8 mouse cellular contexts compared by ENCODE assay signal in genomic region chr15:79271124-79271746, GRCm38 (mm10). TPM values are rescaled to one million over a fixed set of nuclear protein-coding genes. Genes with fewer than 3 reads are reported as not detected.
A peak's percentile ranks its signal among the peaks of the same experiment; 100 is the strongest.
DNase-seq lines count a peak whose midpoint lies in the region; ATAC-seq and TF ChIP-seq lines count a peak whose summit lies in the region.

No protein-coding gene starts in this region.

- no peak for DNase-seq in kidney, adult 8-10 months
- peak; percentile 74 for DNase-seq in ES-CJ7 (ENCODE audit: low read depth, low spot score)
- DNase-seq in heart, postnatal 14 days = peak; percentile 55 to 71
- DNase-seq in liver, embryonic 13.5 days = peak; percentile 35
- DNase-seq in naive thymus-derived CD4-positive, alpha-beta T cell, adult 2 months (ENCODE audit: low read depth) = peak; percentile 86
- peak; percentile 90 for DNase-seq in thymus, postnatal 4 days

- no peak; the same call in 1 of the 2 replicates for ATAC-seq in kidney, embryonic 15.5 days (replicated peaks; ENCODE audit: low FRiP score)
- 0 out of 2 replicates have a peak, but pooled peaks have one; percentile 12 for ATAC-seq in liver, embryonic 13.5 days (ENCODE audit: low read depth)

- peaks cover 30% of the 10 kb centered on the region for H3K27me3 ChIP-seq in kidney, embryonic 15.5 days
- peaks cover 36% of the 10 kb centered on the region; the same call in 1 of the 2 replicates for H3K27me3 ChIP-seq in liver, embryonic 13.5 days

- peak; percentile 69 for TF ChIP-seq CTCF in cortical plate, adult 2 months (IDR thresholded peaks at IDR 0.05; ENCODE audit: extremely low read depth, insufficient read depth, low read length)

- H3K36me3 ChIP-seq in kidney, embryonic 15.5 days = no peaks in the 10 kb centered on the region
- H3K36me3 ChIP-seq in liver, embryonic 13.5 days = no peaks in the 10 kb centered on the region

- intact Hi-C loops in heart, postnatal 14 days (cut with DNase I) = loop anchor here (2.0 kb wide), 1 partner anchor 24 kb away; no protein-coding TSS in a partner anchor

- peaks cover 14% of the 10 kb centered on the region for H3K4me1 ChIP-seq in kidney, embryonic 15.5 days
- no peaks in the 10 kb centered on the region for H3K4me1 ChIP-seq in cortical plate, adult 2 months (ENCODE audit: control insufficient read depth, insufficient read depth, low read length)
- peaks cover 14% of the 10 kb centered on the region for H3K4me1 ChIP-seq in liver, embryonic 13.5 days (replicated peaks)

- WGBS in kidney, embryonic 15.5 days = 13% methylated on average over 17 of the region's 17 CpGs
- 13% methylated on average over 17 of the region's 17 CpGs for WGBS in liver, embryonic 13.5 days (ENCODE audit: insufficient replicate concordance)

- peak overlapping the region; percentile 40 for H3K4me3 ChIP-seq in kidney, embryonic 15.5 days (replicated peaks)
- H3K4me3 ChIP-seq in cortical plate, adult 2 months (ENCODE audit: insufficient read depth, low read length) = peak overlapping the region; percentile 22
- peak overlapping the region; percentile 41 for H3K4me3 ChIP-seq in liver, embryonic 13.5 days (replicated peaks)

- H3K4me2 ChIP-seq in kidney, embryonic 15.5 days = peak overlapping the region; percentile 81
- peak overlapping the region; percentile 64 for H3K4me2 ChIP-seq in liver, embryonic 13.5 days

- no peaks in the 10 kb centered on the region for H3K9me3 ChIP-seq in kidney, embryonic 15.5 days (replicated peaks)
- H3K9me3 ChIP-seq in liver, embryonic 13.5 days (replicated peaks) = no peaks in the 10 kb centered on the region

- H3K27ac ChIP-seq in kidney, embryonic 15.5 days = no peak overlapping the region
- no peak overlapping the region for H3K27ac ChIP-seq in cortical plate, adult 2 months (ENCODE audit: insufficient read depth, low read length)
- no peak overlapping the region for H3K27ac ChIP-seq in liver, embryonic 13.5 days

- no peak overlapping the region for H3K9ac ChIP-seq in kidney, embryonic 15.5 days
- H3K9ac ChIP-seq in liver, embryonic 13.5 days = no peak overlapping the region

- no peak for TF ChIP-seq POLR2A in cortical plate, adult 2 months (IDR thresholded peaks at IDR 0.05; ENCODE audit: extremely low read depth, insufficient read depth, low read length)

RNA-seq across cellular contexts. Expression of gene Baiap2l2, which starts 14.1 kb away (rescaled TPM):
- 13.4 and 14.3 TPM in 2 replicates for polyA plus RNA-seq in kidney, embryonic 15.5 days (2015; fragmentation: Nextera tagmentation; extraction: Ambion mirVana)
- polyA plus RNA-seq in cortical plate, adult 2 months (2012; rRNA removed) = 4.6 and 4.7 TPM in 2 replicates
- total RNA-seq in heart, postnatal 14 days (2021) = under 1 TPM; 0.45 to 0.49 TPM
- polyA plus RNA-seq in liver, embryonic 13.5 days (2015; fragmentation: Nextera tagmentation; extraction: Ambion mirVana) = 1.8 and 2.3 TPM in 2 replicates

RNA-seq across cellular contexts. Expression of gene Slc16a8, which starts 16.7 kb away (rescaled TPM):
- 0.12 and 0.26 TPM in 2 replicates for polyA plus RNA-seq in kidney, embryonic 15.5 days (2015; fragmentation: Nextera tagmentation; extraction: Ambion mirVana)
- polyA plus RNA-seq in cortical plate, adult 2 months (2012; rRNA removed) = 0.15 TPM in 1 of 2 replicates, not detected in the other
- under 1 TPM; 0.19 to 0.29 TPM for total RNA-seq in heart, postnatal 14 days (2021)
- not detected in 2 replicates for polyA plus RNA-seq in liver, embryonic 13.5 days (2015; fragmentation: Nextera tagmentation; extraction: Ambion mirVana)

RNA-seq across cellular contexts. Expression of gene Gm49486, which starts 42.0 kb away (rescaled TPM):
- polyA plus RNA-seq in kidney, embryonic 15.5 days (2015; fragmentation: Nextera tagmentation; extraction: Ambion mirVana) = 0.67 and 0.74 TPM in 2 replicates
- polyA plus RNA-seq in cortical plate, adult 2 months (2012; rRNA removed) = 0.72 and 1.2 TPM in 2 replicates
- total RNA-seq in heart, postnatal 14 days (2021) = under 1 TPM; 0.76 to 0.98 TPM
- polyA plus RNA-seq in liver, embryonic 13.5 days (2015; fragmentation: Nextera tagmentation; extraction: Ambion mirVana) = not detected in 2 replicates

RNA-seq across cellular contexts. Expression of gene Pick1, which starts 42.3 kb away (rescaled TPM):
- polyA plus RNA-seq in kidney, embryonic 15.5 days (2015; fragmentation: Nextera tagmentation; extraction: Ambion mirVana) = 45.5 and 49.8 TPM in 2 replicates
- 82.6 and 90.5 TPM in 2 replicates for polyA plus RNA-seq in cortical plate, adult 2 months (2012; rRNA removed)
- 10 to 100 TPM; 22.4 to 23.2 TPM for total RNA-seq in heart, postnatal 14 days (2021)
- 10.5 and 10.6 TPM in 2 replicates for polyA plus RNA-seq in liver, embryonic 13.5 days (2015; fragmentation: Nextera tagmentation; extraction: Ambion mirVana)

RNA-seq across cellular contexts. Expression of gene Pla2g6, which starts 57.0 kb away (rescaled TPM):
- polyA plus RNA-seq in kidney, embryonic 15.5 days (2015; fragmentation: Nextera tagmentation; extraction: Ambion mirVana) = 16.9 and 17.7 TPM in 2 replicates
- polyA plus RNA-seq in cortical plate, adult 2 months (2012; rRNA removed) = 27.4 and 28.9 TPM in 2 replicates
- 10 to 100 TPM; 10.4 to 10.6 TPM for total RNA-seq in heart, postnatal 14 days (2021)
- polyA plus RNA-seq in liver, embryonic 13.5 days (2015; fragmentation: Nextera tagmentation; extraction: Ambion mirVana) = 11.4 and 14.9 TPM in 2 replicates

Comparison
In these comparisons a context has a peak if more than half of its experiments do, and no peak if none do; other contexts are left out.
1. DNase-seq: peak in ES-CJ7 (single experiment), heart, postnatal 14 days (2 of 2), liver, embryonic 13.5 days (single experiment), naive thymus-derived CD4-positive, alpha-beta T cell, adult 2 months (single experiment) and thymus, postnatal 4 days (single experiment); none in kidney, adult 8-10 months (0 of 2).
2. Peak in every context shown above with its lines, with median percentiles within 50 percentile points of each other: H3K4me3 ChIP-seq.